Mouse (Mus musculus): ENCODE data around the gene Cdc42ep1. TPM values are rescaled to one million over a fixed set of nuclear protein-coding genes. Genes with fewer than 3 reads are reported as not detected.
"Not testable (repeated sequence)": the region's sequence is repeated elsewhere in the genome, so short reads cannot be mapped to it uniquely, and the experiment has no call there.

Gene Cdc42ep1
- polyA plus RNA-seq, 1 experiment from 2014 or later = 30.1 TPM

- 24% methylated on average over 9 of the region's 9 CpGs for WGBS
- Histone ChIP-seq H3K4me2 (ENCODE audit: low read length) (peak overlapping the region; percentile 89), H3K27me3 (ENCODE audit: control insufficient read depth, insufficient read depth, low read length) (no peaks in the 10 kb centered on the region), H3K27ac (replicated peaks in 1 of 2; ENCODE audit: control insufficient read depth in 1 of 2, insufficient read depth in 1 of 2, low read depth in 2 of 2, low read length in 2 of 2) (peak overlapping the region; percentile 96), H3K9me3 (ENCODE audit: control insufficient read depth, low read length) (no peaks in the 10 kb centered on the region), H3K4me3 (ENCODE audit: control insufficient read depth in 1 of 2, insufficient read depth in 1 of 2, low read depth in 1 of 2, low read length in 2 of 2) (peak overlapping the region; percentile 74 to 85), H3K36me3 (ENCODE audit: control insufficient read depth, insufficient read depth, low read length) (peaks cover 32% of the 10 kb centered on the region), H3K9ac (ENCODE audit: low read length) (peak overlapping the region; percentile 93), H3K4me1 (ENCODE audit: control insufficient read depth in 2 of 2, insufficient read depth in 2 of 2, low read length in 2 of 2) (peaks cover 25 to 36% of the 10 kb centered on the region in 2 experiments)
- ATAC-seq (ENCODE audit: insufficient number of reproducible peaks, insufficient read depth, low FRiP score, low read depth) = no peak
These were observed 2.4 kb downstream of the Cdc42ep1 start for GRCm38 (mm10) chr15:78844791-78845190.

GRCm38 (mm10) chr15:78845321-78845720 lies 2.9 kb downstream of the Cdc42ep1 start:
- peaks cover 37% of the 10 kb centered on the region for H3K36me3 ChIP-seq (ENCODE audit: control insufficient read depth, insufficient read depth, low read length)
- peak overlapping the region; percentile 89 for H3K4me2 ChIP-seq (ENCODE audit: low read length)
- peaks cover 22 to 37% of the 10 kb centered on the region in 2 experiments for H3K4me1 ChIP-seq (ENCODE audit: control insufficient read depth in 2 of 2, insufficient read depth in 2 of 2, low read length in 2 of 2)
- peak overlapping the region; percentile 16 to 74; a peak in 3 of 4 replicates for H3K4me3 ChIP-seq (ENCODE audit: control insufficient read depth in 1 of 2, insufficient read depth in 1 of 2, low read depth in 1 of 2, low read length in 2 of 2)
- H3K9me3 ChIP-seq (ENCODE audit: control insufficient read depth, low read length) = no peaks in the 10 kb centered on the region
- H3K27me3 ChIP-seq (ENCODE audit: control insufficient read depth, insufficient read depth, low read length) = no peaks in the 10 kb centered on the region
- no peak for ATAC-seq (ENCODE audit: insufficient number of reproducible peaks, insufficient read depth, low FRiP score, low read depth)
- peak overlapping the region; percentile 93 for H3K9ac ChIP-seq (ENCODE audit: low read length)
- 18% methylated on average over 11 of the region's 11 CpGs for WGBS
- H3K27ac ChIP-seq (replicated peaks in 1 of 2; ENCODE audit: control insufficient read depth in 1 of 2, insufficient read depth in 1 of 2, low read depth in 2 of 2, low read length in 2 of 2) = peak overlapping the region; percentile 46 to 96

GRCm38 (mm10) chr15:78845867-78846266 lies 3.4 kb downstream of the Cdc42ep1 start:
- Histone ChIP-seq H3K4me2 (ENCODE audit: low read length) (peak overlapping the region; percentile 89), H3K27ac (replicated peaks in 1 of 2; ENCODE audit: control insufficient read depth in 1 of 2, insufficient read depth in 1 of 2, low read depth in 2 of 2, low read length in 2 of 2) (peak overlapping the region; percentile 46 to 96; a peak in 3 of 4 replicates), H3K27me3 (ENCODE audit: control insufficient read depth, insufficient read depth, low read length) (no peaks in the 10 kb centered on the region), H3K9ac (ENCODE audit: low read length) (peak overlapping the region; percentile 93), H3K36me3 (ENCODE audit: control insufficient read depth, insufficient read depth, low read length) (peaks cover 39% of the 10 kb centered on the region), H3K4me3 (ENCODE audit: control insufficient read depth in 1 of 2, insufficient read depth in 1 of 2, low read depth in 1 of 2, low read length in 2 of 2) (peak overlapping the region in 1 of 2 experiments; percentile 74; a peak in 1 of 4 replicates), H3K9me3 (ENCODE audit: control insufficient read depth, low read length) (no peaks in the 10 kb centered on the region), H3K4me1 (ENCODE audit: control insufficient read depth in 2 of 2, insufficient read depth in 2 of 2, low read length in 2 of 2) (peaks cover 26 to 43% of the 10 kb centered on the region in 2 experiments)
- 72% methylated on average over 8 of the region's 8 CpGs for WGBS
- no peak for ATAC-seq (ENCODE audit: insufficient number of reproducible peaks, insufficient read depth, low FRiP score, low read depth)

DNA sequence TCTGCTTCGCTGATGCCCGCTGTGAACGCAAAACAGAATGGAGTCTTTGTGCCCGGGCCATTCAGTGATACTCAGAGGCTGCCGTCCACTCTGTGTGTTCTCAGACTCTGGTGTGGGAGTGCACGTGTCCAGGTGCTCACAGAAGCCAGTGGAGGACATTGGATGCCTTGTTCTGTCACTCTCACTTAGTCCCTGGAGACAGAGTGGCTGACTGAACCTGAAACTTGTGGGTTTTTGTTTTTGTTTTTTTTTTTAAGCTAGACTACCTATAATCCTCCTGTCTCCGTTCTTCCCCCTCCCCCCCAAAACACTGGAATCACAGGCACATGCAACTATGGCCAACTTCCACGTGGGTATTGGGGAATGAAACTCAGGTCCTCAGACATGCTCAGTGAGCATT lies 3.9 kb downstream of the Cdc42ep1 start:
- WGBS = 79% methylated on average over 8 of the region's 8 CpGs
- Histone ChIP-seq H3K36me3 (ENCODE audit: control insufficient read depth, insufficient read depth, low read length) (peaks cover 39% of the 10 kb centered on the region), H3K4me1 (ENCODE audit: control insufficient read depth in 2 of 2, insufficient read depth in 2 of 2, low read length in 2 of 2) (peaks cover 29 to 47% of the 10 kb centered on the region in 2 experiments), H3K9me3 (ENCODE audit: control insufficient read depth, low read length) (no peaks in the 10 kb centered on the region), H3K4me2 (ENCODE audit: low read length) (peak overlapping the region; percentile 89; the same call in 1 of the 2 replicates), H3K27ac (replicated peaks in 1 of 2; ENCODE audit: control insufficient read depth in 1 of 2, insufficient read depth in 1 of 2, low read depth in 2 of 2, low read length in 2 of 2) (no peak overlapping the region), H3K9ac (ENCODE audit: low read length) (peak overlapping the region; percentile 93; the same call in 1 of the 2 replicates), H3K27me3 (ENCODE audit: control insufficient read depth, insufficient read depth, low read length) (no peaks in the 10 kb centered on the region), H3K4me3 (ENCODE audit: control insufficient read depth in 1 of 2, insufficient read depth in 1 of 2, low read depth in 1 of 2, low read length in 2 of 2) (no peak overlapping the region)
- ATAC-seq (ENCODE audit: insufficient number of reproducible peaks, insufficient read depth, low FRiP score, low read depth) = no peak

- not testable (repeated sequence) for H3K27ac ChIP-seq (replicated peaks in 1 of 2; ENCODE audit: control insufficient read depth in 1 of 2, insufficient read depth in 1 of 2, low read depth in 2 of 2, low read length in 2 of 2); H3K4me2 ChIP-seq (ENCODE audit: low read length); H3K27me3 ChIP-seq (ENCODE audit: control insufficient read depth, insufficient read depth, low read length); H3K9ac ChIP-seq (ENCODE audit: low read length); ATAC-seq (ENCODE audit: insufficient number of reproducible peaks, insufficient read depth, low FRiP score, low read depth); H3K4me3 ChIP-seq (ENCODE audit: control insufficient read depth in 1 of 2, insufficient read depth in 1 of 2, low read depth in 1 of 2, low read length in 2 of 2); H3K9me3 ChIP-seq (ENCODE audit: control insufficient read depth, low read length)
- peaks cover 30 to 51% of the 10 kb centered on the region in 2 experiments for H3K4me1 ChIP-seq (ENCODE audit: control insufficient read depth in 2 of 2, insufficient read depth in 2 of 2, low read length in 2 of 2)
- peaks cover 39% of the 10 kb centered on the region for H3K36me3 ChIP-seq (ENCODE audit: control insufficient read depth, insufficient read depth, low read length)
- WGBS = 79% methylated on average over 6 of the region's 7 CpGs
These were observed 4.4 kb downstream of the Cdc42ep1 start for GRCm38 (mm10) chr15:78846805-78847204.

- ATAC-seq (ENCODE audit: insufficient number of reproducible peaks, insufficient read depth, low FRiP score, low read depth) = no peak
- no peak overlapping the region for H3K4me2 ChIP-seq (ENCODE audit: low read length)
- 34% methylated on average over 5 of the region's 5 CpGs for WGBS
- H3K27ac ChIP-seq (replicated peaks in 1 of 2; ENCODE audit: control insufficient read depth in 1 of 2, insufficient read depth in 1 of 2, low read depth in 2 of 2, low read length in 2 of 2) = no peak overlapping the region
- peaks cover 30 to 46% of the 10 kb centered on the region in 2 experiments for H3K4me1 ChIP-seq (ENCODE audit: control insufficient read depth in 2 of 2, insufficient read depth in 2 of 2, low read length in 2 of 2)
- no peaks in the 10 kb centered on the region for H3K27me3 ChIP-seq (ENCODE audit: control insufficient read depth, insufficient read depth, low read length)
- no peak overlapping the region for H3K4me3 ChIP-seq (ENCODE audit: control insufficient read depth in 1 of 2, insufficient read depth in 1 of 2, low read depth in 1 of 2, low read length in 2 of 2)
- H3K9ac ChIP-seq (ENCODE audit: low read length) = no peak overlapping the region
- peaks cover 39% of the 10 kb centered on the region for H3K36me3 ChIP-seq (ENCODE audit: control insufficient read depth, insufficient read depth, low read length)
- H3K9me3 ChIP-seq (ENCODE audit: control insufficient read depth, low read length) = no peaks in the 10 kb centered on the region
These were observed 6.0 kb downstream of the Cdc42ep1 start for GRCm38 (mm10) chr15:78848467-78848866.

DNA sequence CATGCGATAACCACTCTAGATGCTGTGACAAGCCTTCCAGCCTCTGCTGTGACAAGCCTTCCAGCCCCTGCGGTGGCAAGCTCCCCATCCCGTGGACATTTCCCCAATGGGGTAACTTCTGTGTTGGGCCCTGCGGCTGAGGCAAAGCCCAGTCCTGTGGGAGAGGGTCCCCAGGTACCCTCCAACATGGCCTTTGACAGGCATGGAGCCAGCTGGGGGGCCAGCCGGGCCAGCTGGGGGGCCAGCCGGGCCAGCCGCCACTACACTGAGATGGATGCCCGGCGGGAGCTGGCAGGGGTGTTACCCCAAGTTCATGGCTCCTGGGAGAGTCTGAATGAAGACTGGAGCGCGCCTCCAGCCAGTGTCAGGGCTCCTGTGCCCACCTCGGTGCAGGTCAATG lies 7.1 kb downstream of the Cdc42ep1 start:
- WGBS = 85% methylated on average over 12 of the region's 12 CpGs
- Histone ChIP-seq H3K4me2 (ENCODE audit: low read length) (no peak overlapping the region), H3K4me3 (ENCODE audit: control insufficient read depth in 1 of 2, insufficient read depth in 1 of 2, low read depth in 1 of 2, low read length in 2 of 2) (no peak overlapping the region), H3K36me3 (ENCODE audit: control insufficient read depth, insufficient read depth, low read length) (peaks cover 39% of the 10 kb centered on the region), H3K9ac (ENCODE audit: low read length) (no peak overlapping the region), H3K27me3 (ENCODE audit: control insufficient read depth, insufficient read depth, low read length) (no peaks in the 10 kb centered on the region), H3K27ac (replicated peaks in 1 of 2; ENCODE audit: control insufficient read depth in 1 of 2, insufficient read depth in 1 of 2, low read depth in 2 of 2, low read length in 2 of 2) (no peak overlapping the region), H3K9me3 (ENCODE audit: control insufficient read depth, low read length) (no peaks in the 10 kb centered on the region), H3K4me1 (ENCODE audit: control insufficient read depth in 2 of 2, insufficient read depth in 2 of 2, low read length in 2 of 2) (peaks cover 29 to 39% of the 10 kb centered on the region in 2 experiments)
- ATAC-seq (ENCODE audit: insufficient number of reproducible peaks, insufficient read depth, low FRiP score, low read depth) = no peak
